Mouse (Mus musculus) right cerebral cortex, postnatal 10 days (tissue): Measurements from ENCODE around the gene Chl1.

ENCODE experiments used
- DNase-seq, 2 experiments: peaks; one replicate each; pipeline ENCODE4 v3.0.0; 2021; ENCODE audit warnings: low spot score in 2 of 2

Gene Chl1

DNA sequence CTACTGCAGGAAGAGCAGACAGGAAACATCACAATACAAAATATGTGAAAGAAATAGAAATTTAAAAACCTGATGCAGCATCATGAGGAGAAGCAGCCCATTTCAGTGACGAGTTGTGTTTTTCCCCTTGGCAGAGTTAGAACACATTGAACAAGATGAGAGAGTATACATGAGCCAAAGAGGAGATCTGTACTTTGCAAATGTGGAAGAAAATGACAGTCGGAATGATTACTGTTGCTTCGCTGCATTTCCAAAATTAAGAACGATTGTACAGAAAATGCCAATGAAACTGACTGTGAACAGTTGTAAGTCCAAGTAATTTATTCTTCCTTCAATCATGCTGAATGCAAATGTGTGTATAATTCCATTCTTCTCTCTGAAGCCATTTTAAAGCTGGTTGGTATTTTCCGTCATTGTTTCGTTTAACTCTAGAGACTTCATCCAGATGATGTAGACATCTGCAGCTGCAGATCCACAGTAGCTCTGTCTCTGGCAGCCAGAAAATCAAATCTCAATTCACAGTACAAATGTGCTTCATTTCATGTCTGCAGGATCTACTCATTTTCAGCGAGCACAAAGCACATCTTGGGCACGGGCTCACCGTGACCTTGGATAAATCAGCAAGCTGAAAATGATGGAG lies 155.4 kb downstream of the Chl1 start:
- no peak for DNase-seq

DNA sequence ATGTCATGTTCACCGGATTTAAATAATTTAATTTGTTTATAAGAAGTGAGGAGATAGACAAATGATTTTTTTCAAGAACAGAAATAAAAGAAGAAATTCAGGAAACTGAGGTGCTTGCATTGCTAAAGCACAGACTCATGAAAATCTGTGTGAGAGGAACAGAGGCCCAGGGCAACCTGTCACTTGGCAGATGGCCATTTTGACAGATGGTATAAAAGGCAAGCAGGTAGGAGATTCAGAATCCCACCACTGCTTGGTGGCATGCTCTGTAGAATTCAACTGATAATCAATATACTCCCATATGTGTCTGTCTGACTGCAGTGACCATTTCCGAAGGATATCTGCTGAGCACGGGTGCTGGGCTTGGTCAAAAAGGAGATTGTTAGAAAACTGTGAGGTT lies 162.7 kb downstream of the Chl1 start:
- DNase-seq, result no peak

- peak; percentile 81 to 86 for DNase-seq
Measured at GRCm38 (mm10) chr6:103674332-103674731, 163.9 kb downstream of the Chl1 start.

DNA sequence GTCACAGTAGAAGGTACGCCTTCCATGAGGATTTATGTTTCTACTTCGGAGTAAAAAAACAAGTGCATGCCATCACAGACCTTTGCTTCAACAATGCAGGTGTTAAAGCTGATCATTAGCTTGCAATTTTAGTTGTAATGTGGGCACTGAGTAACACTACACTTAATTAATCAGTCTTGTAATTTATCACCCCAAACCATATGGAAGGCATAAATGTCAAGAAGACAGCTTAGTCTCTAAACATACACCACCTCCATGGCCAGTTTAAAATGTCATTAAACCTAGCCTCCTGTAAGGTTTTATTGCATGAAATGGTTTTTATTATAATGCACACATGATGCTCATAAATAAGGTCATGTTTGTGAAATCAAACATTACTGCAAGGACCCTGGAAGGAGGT lies 164.8 kb downstream of the Chl1 start:
- no peak for DNase-seq

DNA sequence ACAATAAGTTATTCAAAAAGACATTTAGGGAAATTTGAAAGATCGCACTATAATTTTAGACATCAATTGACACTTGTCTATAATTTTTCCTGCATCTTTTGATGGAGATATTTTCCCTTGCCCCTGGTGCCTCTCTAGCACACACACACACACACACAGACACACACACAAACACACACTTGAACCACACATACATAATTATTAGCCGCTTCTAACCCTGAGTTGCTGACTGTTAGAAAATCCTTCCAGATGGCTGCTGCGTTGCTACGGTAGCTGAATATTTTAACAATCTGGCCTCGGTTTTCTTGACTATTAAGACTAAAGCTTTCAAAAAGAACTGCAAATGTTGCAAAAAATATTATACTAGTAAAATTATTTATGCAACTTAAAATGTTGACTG lies 166.3 kb downstream of the Chl1 start:
- peak in 1 of 2 experiments; percentile 48 for DNase-seq

- DNase-seq, result no peak
Measured at GRCm38 (mm10) chr6:103677072-103677471, 166.7 kb downstream of the Chl1 start.

- peak; percentile 88 to 89 for DNase-seq
Measured at GRCm38 (mm10) chr6:103682854-103683574, 172.6 kb downstream of the Chl1 start.

GRCm38 (mm10) chr6:103692511-103692910 lies 182.1 kb downstream of the Chl1 start:
- DNase-seq, result no peak

- no peak for DNase-seq
Measured at GRCm38 (mm10) chr6:103697349-103698028, 187.1 kb downstream of the Chl1 start.

GRCm38 (mm10) chr6:103699482-103699881 lies 189.1 kb downstream of the Chl1 start:
- no peak for DNase-seq

DNA sequence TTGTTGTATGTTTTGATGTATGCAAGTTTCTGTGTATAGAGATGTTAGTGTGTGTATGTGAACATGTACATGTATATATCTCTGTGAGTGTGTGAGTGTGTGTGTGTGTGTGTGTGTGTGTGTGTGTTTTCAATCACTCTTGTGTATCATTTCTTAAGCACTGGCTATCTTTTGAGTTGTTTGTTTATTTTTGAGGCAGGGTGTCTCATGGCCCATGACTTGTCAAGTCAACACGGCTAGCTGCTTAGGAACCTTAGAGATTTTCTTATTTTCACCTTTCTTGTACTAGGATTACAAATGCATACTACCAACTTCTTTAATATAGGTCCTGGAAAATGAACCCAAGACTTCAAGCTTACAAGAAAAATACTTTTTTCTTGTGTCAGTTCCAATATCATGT lies 189.5 kb downstream of the Chl1 start:
- DNase-seq, result no peak

DNA sequence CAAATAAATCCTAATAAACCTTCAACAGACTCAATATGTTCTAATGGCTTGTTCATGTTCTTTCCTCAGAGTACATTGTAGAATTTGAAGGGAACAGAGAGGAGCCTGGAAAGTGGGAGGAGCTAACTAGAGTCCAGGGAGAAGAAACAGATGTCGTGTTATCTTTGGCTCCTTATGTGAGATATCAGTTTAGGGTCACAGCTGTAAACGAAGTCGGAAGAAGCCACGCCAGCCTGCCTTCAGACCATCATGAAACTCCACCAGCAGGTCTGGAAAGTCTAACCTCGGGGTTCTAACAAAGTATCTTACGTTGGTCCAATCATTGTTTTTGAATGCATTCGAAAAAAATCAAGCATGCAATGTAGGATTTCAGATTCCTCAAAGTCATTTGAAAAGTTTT lies 189.9 kb downstream of the Chl1 start:
- no peak for DNase-seq

GRCm38 (mm10) chr6:103706366-103706765 lies 196.0 kb downstream of the Chl1 start:
- DNase-seq, result no peak

DNA sequence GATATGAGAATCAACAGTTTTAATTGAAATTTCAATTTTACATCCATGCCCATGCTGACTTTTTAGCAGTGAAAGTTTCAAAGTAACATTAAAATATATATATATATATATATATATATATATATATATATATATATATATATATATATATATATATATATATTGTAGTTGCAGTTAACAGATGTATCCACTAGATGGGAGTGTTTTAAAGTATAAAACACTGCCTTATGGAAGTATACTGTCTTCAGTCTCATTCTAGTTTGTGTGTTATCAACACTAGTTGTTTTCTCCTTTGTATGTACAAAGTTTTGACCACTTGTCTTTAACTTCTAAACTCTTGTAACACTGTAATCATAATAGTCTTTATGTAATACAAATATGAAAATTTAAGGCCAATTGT lies 228.9 kb downstream of the Chl1 start:
- DNase-seq, result no peak

- peak in 1 of 2 experiments; percentile 40 for DNase-seq
Measured at GRCm38 (mm10) chr6:103742784-103743183, 232.4 kb downstream of the Chl1 start.

- DNase-seq, result peak; percentile 62 to 79
Measured at GRCm38 (mm10) chr6:103746103-103746502, 235.7 kb downstream of the Chl1 start.

DNA sequence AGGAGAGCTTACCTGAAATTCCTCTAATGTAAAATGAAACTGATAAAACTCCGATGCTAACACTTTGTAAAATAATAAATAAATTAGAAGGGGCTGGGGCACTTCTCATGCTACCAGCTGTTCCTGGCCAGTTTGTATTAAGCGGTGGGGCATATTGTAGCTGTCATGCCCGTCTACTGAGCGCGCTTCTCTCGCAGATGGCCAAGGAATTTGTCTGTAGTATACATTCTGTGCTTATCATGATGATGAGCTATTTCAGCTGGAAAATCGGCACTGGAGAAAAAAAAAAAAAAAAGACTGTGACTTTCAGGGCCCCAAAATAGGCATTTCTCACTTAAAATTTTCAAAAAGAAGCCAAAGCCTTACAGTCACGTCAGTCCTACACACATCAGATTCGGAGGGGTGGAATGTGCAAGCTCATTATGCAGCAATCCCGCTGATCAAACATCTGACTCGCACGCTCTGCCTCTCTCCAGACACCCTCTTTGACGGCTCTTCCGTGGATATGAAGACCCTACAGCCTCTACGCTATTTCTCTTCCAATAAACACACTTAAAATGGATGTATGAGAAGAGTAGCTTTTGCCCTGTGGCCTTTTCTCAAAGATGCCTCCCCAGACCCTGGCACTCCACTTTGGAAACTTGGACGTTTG lies 238.9 kb downstream of the Chl1 start:
- peak; percentile 53 to 73 for DNase-seq

DNA sequence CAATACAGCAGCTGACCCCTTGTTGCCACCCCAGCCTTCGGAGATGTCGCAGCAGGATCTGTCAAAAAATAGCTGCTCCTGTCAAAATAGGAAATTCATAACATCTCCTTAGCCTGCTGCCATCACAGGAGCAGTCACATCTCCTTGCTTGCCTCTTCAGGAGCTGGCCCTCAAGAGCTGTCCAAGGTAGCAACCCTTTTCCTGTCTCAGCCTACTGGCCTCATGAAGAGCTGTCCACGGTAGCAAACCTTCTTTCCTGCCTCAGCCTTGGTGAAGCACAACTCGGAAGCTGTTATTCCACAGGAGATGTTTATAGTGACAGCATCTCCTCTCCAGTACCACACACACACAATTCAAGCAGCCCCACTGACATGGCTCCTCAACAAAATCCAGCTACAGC lies 243.5 kb downstream of the Chl1 start:
- no peak for DNase-seq

DNA sequence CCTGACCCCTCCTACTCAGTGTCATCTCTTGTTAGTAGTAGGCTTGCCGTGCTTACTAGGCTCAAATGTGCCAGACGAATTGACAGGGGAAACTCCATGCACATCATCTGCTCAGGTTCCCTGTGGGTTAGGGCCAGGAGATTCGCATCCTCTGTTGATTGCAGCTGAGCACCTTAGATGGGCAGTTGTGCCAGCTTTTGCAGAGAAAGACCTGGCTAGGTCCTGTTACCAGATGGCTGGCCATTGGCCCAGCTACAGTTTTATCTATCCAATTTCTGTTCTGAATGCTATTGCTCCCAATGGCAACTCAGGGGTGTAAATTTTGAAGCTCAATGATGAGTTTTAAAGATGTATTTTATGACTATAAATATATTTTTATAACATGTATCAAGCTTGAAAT lies 256.4 kb downstream of the Chl1 start:
- no peak for DNase-seq

DNA sequence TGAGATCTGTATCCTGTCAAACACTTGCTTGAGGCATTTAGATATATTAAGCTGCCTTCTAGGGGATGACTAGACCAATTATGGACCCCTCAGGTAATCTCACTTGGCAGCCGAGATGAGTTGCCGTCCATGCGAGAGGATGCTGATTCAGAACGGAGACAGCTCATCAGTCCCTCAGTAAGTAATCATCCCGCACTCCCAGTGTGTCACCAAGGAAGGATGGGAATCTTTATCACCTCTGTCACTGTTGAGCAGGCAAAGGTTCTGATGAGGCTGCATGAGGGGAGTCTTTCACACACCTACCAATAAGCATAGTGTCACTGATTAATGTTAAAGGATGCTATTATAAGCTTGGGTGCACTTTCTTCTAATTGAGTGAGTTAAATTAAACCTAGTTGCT lies 270.7 kb downstream of the Chl1 start:
- DNase-seq, result no peak

GRCm38 (mm10) chr6:103791077-103791632 lies 280.8 kb downstream of the Chl1 start:
- DNase-seq, result no peak

GRCm38 (mm10) chr6:103795241-103795640 lies 284.9 kb downstream of the Chl1 start:
- no peak for DNase-seq
